Mouse (Mus musculus): ENCODE measurements around the gene Inpp1.

DNA sequence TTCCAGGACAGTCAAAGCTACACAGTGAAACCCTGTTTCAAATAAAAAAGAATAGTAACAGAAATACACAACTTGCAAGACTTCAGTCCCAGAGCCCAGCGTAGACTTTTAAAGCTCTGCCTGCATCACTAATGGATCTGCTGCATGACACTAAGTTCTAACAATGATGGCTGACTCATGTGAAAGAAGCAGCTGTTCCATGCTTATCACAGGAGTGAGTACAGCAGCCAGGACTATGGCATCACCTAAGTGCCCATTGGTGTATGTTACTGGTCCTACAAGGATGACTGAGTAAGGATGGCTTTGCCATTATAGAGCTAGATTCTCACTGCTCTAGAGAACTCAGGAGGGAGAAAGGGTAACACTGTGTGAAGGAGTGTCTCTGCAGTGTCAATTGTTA lies 30.2 kb downstream of the Inpp1 start:
- no peak for TF ChIP-seq POLR2A (IDR thresholded peaks at IDR 0.05; ENCODE audit: borderline replicate concordance, low read depth, low read length)
- TF ChIP-seq CTCF (IDR thresholded peaks at IDR 0.05; ENCODE audit: low read depth, low read length), result no peak
